Mouse (Mus musculus) v-Abl transformed pro-B cells (cell line): ENCODE measurements at regions not wholly inside any gene's neighbourhood (a gene's known extent, or its start where the extent isn't known, plus 50 kb on each side); places are given as distances from the start of the nearest gene placed in this dataset.

ENCODE experiments used
- in situ Hi-C, 2 experiments: fragments of 400-800 bp; cut with MboI; formaldehyde crosslinking; loops; one replicate each; pipeline ENCODE4 v1.15.1; 2025; ENCODE audit not compliant: unreplicated experiment in 2 of 2

DNA sequence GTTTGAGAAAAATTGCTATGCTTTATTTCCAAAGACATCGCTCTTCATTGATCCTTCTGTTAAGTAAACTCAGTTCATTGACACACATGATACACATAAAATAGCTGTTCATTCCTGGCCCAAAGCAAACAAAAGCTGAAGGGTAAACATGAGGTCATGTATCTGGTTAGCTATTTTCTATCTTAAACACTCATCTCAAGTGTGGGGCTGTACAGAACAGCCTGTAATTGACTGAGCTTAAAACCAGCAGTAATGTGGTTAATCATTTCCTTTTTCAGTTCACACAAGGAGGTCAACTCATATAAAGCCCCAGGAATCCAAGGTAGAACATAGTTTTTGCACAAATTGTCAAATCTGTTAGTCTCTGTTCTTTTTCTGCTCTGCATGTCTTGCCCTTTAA lies 94.5 kb downstream of the Cldn17 start:
- in situ Hi-C loops, result no loop called here

DNA sequence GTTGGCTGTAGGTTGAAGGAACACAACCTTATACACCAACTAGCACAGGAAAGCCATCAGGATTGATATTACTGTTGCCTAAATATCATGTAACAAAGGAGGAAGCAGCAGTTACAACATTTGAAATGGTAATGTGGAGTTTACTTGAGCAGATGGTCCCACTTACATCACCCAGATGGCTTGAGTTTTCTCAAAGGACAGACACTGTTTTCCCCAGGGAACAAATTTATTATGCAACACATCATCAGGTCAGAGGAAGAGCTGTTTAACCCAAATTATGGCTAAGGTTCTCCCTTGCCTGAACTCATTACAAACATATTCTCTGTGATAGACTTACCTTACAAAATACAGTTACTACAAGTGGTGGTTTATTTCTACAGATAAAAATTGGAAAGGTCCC lies 98.6 kb downstream of the Cldn17 start:
- in situ Hi-C loops, result no loop called here

DNA sequence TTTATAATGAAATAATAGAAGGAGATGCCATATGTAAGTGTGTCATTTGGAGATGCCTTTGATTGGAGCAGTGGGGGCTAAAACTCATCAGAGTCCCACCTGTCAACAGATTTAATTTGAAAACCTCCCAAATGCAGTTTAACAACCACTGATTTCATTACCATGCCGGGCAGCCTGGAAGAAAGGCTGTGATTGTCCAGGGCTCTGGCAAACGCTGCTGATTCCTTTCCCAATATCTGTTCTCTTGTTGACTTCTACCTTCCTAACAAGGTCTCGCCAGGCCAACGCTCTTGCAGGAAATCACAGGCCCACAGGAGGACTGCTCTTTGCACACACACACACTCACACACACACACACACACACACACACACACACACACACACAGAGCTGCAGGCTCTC lies 102.4 kb downstream of the Cldn17 start:
- in situ Hi-C loops, result no loop called here

DNA sequence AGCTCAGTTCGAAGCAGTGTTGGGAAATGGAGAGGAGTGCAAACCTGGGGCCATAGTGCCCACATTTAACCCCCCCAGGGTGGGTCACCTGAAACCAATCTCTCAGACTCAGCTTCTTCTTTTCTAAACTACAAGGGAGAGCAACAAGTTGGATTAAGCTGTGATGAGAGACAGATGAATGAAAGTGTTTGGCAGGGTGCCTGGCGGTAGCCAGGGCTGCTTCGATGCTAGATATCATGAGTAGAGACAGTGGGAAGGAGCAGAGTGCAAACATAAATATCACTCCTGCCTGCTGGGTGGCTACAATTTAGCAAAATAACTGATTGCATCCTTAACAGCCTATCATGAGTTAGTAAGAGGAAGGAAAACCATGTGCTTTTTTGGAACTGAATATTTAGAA lies 106.9 kb downstream of the Cldn17 start:
- in situ Hi-C loops, result loop anchor here (10.0 kb wide), 2 partner anchors 425 to 445 kb away; partner anchors contain the start of genes Krtap14 (in 1 of the 2) and Krtap15 (in 1 of the 2)

DNA sequence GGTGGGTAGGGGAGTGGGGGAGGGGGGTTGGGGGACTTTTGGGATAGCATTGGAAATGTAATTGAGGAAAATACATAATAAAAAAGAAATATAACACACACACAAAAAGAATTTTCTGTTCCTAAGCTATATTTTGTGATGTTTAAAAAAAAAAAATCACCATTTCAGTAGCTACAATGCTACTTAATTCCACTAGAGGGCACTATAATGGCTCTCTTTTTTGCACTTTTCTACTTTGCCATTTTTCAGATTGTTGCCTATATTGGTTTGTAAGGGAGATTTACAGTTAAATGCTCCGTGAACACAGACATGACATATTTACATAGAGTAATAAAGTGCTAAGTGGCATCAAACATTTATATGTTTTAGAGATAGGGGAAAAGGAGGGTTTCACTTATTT lies 102.7 kb upstream of the Grik1 start:
- in situ Hi-C loops, result loop anchor here (10.0 kb wide), 2 partner anchors 432 to 452 kb away; partner anchors contain the start of genes Krtap14 (in 1 of the 2) and Krtap15 (in 1 of the 2)

DNA sequence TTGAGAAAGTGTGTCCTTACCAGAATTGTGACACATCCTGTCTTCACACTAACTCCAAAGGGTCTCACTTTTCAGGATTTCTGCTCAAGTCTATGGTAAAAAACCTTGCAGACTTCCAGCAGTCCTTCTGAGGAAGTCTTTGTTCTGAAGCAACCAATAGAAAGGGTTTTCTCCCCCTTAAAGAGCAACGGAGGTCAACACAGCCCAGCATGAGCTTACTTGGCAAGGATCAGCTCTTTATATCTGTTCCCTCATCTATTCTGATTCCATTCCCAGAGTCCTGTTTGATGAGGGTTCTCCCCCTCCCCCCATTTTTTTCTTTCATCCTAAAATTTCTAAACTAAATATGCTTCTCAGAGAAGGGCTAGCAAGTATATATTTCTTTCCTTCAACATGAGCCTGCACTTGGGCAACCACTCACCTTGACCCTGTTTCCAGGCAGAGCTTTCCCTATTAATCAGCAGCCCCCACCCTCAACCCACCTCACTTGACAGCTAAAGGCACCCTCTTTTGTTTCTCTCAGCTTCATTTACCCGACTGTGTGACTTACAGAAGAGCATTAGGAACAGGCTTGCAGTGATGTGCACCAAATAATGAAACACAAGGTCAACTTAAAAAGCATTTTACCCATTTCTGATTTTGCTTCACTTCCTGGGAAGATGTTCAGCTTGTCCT lies 91.7 kb upstream of the Grik1 start:
- in situ Hi-C loops, result loop anchor here in 1 of 2 experiments (5.0 kb wide), 1 partner anchor 1806 kb away; no protein-coding TSS in a partner anchor

DNA sequence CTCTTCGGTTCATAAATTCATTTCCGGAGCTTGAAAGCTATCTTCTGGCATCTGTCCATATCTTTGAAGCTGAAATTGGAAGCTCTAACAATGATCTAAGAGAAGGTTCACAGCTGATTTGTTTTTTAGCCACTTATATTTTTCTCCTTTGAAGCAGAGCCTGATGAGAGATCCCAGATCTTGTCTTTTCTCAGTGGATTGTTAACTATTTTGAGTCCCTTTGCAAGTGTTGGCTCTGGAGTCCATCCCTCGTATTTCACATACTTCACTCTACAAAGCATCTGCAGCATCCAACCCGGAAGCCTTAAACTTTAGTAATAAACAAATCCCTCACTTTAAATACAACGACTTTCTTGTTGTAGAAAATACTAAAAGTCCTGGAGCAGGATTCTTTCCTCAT lies 85.6 kb upstream of the Grik1 start:
- in situ Hi-C loops, result loop anchor here (5.0 to 10.0 kb wide), 2 partner anchors 562 to 1809 kb away; no protein-coding TSS in a partner anchor

DNA sequence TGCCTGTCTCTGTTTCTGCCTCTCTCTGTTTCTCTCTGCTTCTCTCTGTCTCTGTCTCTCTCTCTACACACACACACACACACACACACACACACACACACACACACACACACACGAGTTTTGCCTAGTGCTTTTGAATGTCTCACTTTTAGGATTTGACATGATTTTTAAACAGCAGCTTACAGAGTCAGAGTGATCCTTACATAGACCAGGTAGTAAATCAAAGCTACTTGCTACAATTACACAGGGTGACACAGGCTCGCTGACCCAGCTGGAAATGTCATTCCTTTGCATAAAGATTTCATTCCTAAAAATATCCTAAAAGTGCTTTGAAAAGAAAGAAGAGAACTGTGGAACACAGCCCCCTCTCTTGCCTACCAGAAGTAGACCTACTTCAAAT lies 84.5 kb upstream of the Grik1 start:
- in situ Hi-C loops, result loop anchor here (5.0 to 10.0 kb wide), 2 partner anchors 563 to 1810 kb away; no protein-coding TSS in a partner anchor

DNA sequence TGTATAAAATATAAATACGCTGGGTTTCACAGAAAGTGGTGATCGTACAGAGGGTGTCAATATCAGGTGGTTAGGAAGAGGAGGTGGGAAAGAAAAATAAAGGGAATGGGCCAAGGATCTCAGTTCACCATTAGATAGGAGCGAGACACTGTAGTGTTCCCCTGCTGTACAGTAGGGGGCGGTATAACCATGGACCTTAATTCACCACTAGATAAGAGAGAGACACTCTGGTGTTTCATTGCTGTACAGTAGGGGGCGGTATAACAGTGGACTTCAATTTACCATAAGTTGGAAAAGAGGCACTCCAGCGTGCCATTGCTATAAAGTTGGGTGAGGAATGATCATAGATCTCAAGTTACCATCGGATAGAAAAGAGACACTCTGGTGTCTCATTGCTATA lies 82.0 kb upstream of the Grik1 start:
- in situ Hi-C loops, result loop anchor here in 1 of 2 experiments (10.0 kb wide), 1 partner anchor 1813 kb away; no protein-coding TSS in a partner anchor

DNA sequence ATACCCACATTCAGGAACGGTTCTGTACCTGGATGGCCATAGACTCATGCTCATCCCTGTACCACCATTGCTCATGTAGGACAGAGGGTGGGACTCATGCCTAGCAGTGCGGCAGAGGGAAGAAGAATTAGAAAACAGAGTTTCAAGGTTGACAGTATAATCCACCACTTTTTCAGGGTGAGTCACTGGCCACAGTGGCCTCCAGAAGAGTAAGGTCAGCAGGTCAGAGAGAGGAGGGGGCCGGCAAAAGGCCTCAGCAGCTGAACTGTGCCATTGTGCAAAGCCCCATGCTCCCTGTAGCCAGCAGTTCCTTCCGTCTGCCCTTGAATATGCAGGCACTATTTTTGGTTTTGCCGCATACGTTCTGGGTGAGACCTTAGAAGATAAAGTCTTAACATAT lies 78.1 kb upstream of the Grik1 start:
- in situ Hi-C loops, result no loop called here

DNA sequence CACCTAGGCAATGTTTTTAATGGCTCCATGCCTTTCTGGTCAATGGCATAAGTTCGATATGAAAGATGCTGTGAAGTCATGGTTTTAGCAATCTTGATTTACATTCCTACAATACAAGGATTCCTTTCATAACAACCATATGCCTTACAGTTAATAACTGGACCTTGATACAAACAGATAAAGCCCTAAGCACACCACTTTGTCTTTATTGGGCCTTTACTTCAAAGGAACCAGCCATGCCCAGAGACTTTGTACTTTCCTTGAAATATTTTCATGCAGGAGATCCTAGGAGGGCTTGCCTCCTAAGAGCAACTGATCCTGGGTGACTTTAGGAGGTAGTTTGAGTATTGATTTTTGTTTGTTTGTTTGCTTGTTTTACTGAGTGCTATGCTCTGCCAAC lies 77.1 kb upstream of the Grik1 start:
- in situ Hi-C loops, result no loop called here

DNA sequence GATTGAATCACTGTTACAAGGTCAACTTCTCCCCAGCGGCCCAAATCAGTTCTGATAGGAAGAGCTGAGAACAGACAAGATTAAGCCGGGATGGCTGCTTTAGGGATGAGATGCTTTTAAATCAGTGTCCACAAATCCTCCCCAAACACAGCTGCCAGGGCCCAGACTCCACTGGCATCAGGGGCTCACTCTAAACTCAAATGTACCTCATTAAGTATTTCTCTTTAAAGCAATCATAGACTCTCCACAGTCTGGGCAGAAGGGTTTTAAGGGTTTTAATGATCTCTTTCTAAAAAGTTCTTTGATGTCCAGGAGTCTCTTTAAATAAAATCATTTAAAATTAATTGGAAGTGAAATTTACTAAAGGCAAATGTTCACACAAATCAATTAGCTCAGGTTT lies 70.0 kb upstream of the Grik1 start:
- in situ Hi-C loops, result no loop called here
